Mouse (Mus musculus): ENCODE data around the gene Lgmn. TPM values are rescaled to one million over a fixed set of nuclear protein-coding genes. Genes with fewer than 3 reads are reported as not detected.

The Lgmn gene
- total RNA-seq, 2 experiments from 2014 or later = 26.2 to 27.7 TPM

GRCm38 (mm10) chr12:102395998-102396991, 43.3 kb downstream of the Lgmn start:
- intact Hi-C loops (cut with DNase I) = no loop called here
- DNase-seq = no peak

GRCm38 (mm10) chr12:102395537-102395936, 44.1 kb downstream of the Lgmn start:
- DNase-seq = no peak
- intact Hi-C loops (cut with DNase I) = no loop called here

DNA sequence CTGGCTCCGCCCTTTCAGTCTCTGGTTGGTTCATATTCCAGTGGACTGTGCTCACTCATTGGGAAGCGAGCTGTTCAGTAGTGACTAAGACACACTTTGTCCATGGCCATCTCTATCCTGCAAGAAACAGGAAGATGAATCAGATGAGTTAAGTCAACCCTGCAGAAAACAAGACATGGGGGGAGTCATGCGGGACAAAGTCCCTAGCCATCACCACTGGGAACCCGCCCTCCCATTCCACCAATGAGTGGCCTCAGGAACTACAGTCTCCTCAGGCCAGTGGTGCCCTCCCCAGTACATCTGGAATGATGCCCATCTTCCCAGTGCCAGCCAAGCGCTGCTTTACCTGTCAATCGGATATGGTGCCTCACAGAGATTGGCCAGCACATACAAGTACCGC, 45.1 kb downstream of the Lgmn start:
- no peak for DNase-seq
- intact Hi-C loops (cut with DNase I) = no loop called here

GRCm38 (mm10) chr12:102391982-102392381, 47.6 kb downstream of the Lgmn start:
- intact Hi-C loops (cut with DNase I) = loop anchor here (1.0 kb wide), 1 partner anchor 69 kb away; no protein-coding TSS in a partner anchor
- DNase-seq = no peak

GRCm38 (mm10) chr12:102391109-102391508, 48.5 kb downstream of the Lgmn start:
- intact Hi-C loops (cut with DNase I) = no loop called here

DNA sequence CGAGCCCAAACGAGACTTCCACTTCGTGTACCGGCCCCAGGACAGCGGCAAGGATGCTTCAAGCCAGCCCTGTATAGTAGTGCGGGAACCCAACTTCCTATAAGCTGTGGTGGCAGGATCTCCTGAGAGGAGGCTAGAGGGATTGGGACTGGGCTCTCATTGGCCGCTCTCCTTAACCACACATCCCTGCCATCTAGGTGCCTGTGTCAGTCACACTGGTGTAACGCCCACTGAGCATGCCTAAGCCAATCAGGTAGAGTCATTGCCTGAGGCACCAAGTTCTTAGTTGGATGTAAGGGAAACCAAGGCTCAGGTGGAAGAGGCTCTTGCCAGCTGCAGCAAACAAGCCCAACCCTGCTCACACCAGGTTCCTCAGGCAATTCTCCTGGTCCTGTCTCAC, 49.6 kb downstream of the Lgmn start:
- DNase-seq = no peak
- intact Hi-C loops (cut with DNase I) = no loop called here

More at GRCm38 (mm10) chr12:102391109-102391508, 48.5 kb downstream of the Lgmn start:
- DNase-seq = no peak

- intact Hi-C loops (cut with DNase I) = loop anchor here (5.0 kb wide), 1 partner anchor 205 kb away; no protein-coding TSS in a partner anchor
- DNase-seq = peak; percentile 76 to 78
Measured at GRCm38 (mm10) chr12:102387219-102387917, 52.2 kb downstream of the Lgmn start.

GRCm38 (mm10) chr12:102384819-102385218, 54.8 kb downstream of the Lgmn start:
- intact Hi-C loops (cut with DNase I) = loop anchor here (5.0 kb wide), 3 partner anchors 128 to 253 kb away; no protein-coding TSS in a partner anchor
- DNase-seq = no peak

DNA sequence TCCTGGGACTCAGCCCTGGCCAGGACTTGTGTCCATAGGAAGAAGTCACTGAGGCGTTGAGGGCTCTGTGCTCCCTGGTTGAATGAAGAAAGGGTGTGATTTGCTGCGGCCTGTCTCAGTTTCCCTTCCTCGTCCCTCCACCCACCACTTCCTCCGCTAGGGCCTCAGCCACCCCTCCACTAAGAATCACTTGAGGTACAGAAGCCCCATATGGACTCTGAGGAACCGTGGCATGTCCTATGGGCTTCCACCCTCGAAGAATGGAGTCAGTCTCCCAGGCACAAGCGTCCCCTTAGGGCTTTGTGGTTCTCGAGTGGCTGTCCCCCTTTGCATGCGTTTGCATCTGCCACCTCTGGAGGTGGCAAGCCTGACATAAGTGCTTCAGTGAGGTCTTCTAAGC, 56.3 kb downstream of the Lgmn start:
- no peak for DNase-seq
- intact Hi-C loops (cut with DNase I) = loop anchor here (5.0 kb wide), 2 partner anchors 126 to 251 kb away; no protein-coding TSS in a partner anchor

DNA sequence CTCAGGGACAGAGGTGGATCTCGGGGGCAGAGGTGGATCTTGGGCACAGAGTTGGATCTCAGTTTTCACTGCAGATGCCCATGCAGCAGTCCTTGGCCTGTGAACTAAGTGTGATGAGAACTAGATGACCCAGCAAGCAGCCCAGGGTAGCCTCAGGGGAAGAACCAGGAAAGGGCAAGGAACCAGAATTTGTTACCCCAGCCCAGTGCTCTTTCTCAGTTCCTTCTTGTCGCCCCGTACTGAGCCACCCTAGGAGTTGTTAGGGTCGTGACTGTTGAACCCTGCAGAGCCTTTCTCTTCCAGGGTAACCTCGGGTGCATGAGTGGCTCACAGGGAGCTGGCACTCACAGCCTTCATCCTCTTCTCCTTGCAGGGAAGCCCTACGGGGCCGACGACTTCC, 57.4 kb downstream of the Lgmn start:
- intact Hi-C loops (cut with DNase I) = loop anchor here (5.0 kb wide), 2 partner anchors 125 to 250 kb away; no protein-coding TSS in a partner anchor
- no peak for DNase-seq

- intact Hi-C loops (cut with DNase I) = no loop called here
Measured at GRCm38 (mm10) chr12:102372322-102372721, 67.3 kb downstream of the Lgmn start.

DNA sequence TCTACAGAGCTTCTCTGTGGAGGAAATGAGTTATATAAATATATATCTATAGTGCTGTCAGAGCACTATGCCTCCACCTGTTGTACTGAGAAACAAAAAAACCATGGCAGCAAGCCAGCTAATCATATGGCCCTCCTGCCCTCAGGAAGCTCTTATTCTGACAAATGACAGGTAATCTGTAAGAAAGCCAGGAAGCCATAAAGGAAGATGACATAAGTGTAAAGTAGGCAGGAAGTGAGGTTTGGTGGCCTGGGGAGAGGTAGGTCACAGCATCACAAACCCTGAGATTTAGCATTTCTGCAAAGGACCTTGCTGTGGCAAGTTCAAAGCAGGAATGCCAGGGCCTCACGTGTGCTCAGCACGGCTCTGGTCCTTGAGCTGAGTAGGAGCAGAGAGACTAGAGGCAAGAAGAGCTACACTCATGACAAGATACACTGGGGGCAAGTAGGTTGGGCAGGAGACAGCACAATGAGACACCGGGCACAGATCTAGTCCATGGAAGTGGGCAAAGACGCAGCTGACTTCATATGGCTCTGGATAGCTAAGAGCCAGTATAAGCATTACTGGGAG, 68.6 kb downstream of the Lgmn start:
- no peak for DNase-seq
- intact Hi-C loops (cut with DNase I) = no loop called here

More at GRCm38 (mm10) chr12:102372322-102372721, 67.3 kb downstream of the Lgmn start:
- DNase-seq = no peak

DNA sequence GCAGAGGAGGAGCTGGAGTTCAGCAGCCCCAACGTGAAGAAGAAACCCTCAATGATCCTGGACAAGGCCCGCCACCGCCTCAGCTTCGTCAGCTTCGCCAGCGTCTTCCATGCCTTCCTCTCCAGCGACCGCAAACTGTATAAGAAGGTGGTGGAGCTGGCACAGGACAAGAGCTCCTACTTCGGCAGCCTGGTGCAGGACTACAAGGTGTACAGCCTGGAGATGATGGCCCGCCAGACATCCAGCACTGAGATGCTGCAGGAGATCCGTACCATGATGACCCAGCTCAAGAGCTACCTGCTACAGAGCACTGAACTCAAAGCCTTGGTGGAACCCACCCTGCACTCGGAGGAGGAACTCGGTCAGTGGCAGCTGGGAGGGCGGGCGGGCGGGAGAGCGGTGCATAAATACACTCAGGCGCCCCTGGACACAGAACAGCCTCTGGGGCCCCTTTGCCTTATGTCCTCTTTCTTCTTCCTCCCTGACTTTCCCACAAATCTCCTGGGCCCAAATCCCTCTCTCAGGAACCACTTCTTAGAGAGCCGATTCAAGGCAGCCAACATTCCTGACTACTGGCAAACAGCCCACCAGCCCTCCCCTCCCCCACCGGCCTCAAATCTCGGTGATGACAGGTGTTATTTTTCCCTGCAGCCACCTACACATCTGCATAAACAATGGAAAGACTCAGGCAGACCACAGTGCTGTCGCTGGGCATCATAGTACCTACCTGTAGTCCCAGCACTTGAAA, 70.0 kb downstream of the Lgmn start:
- DNase-seq = no peak
- intact Hi-C loops (cut with DNase I) = no loop called here

DNA sequence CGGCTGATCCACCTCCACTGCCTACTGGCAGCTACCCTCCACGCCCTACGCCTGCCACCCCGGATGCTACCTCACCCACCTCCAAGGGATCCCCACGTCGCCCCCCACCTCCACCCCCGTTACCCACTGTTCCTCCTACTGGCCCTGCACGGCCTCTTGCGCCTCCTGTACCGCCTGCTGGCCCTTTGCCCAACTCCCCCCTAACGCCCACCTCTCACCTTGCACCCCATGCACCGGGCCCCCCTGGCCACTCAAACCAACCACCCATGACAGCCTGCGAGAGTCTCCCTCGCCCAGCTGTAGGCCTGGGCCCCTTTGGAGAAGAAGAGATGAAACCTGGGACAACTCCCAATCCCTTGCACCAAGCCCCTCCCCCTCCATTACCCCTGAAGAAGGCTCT, 71.1 kb downstream of the Lgmn start:
- intact Hi-C loops (cut with DNase I) = no loop called here
- DNase-seq = no peak

DNA sequence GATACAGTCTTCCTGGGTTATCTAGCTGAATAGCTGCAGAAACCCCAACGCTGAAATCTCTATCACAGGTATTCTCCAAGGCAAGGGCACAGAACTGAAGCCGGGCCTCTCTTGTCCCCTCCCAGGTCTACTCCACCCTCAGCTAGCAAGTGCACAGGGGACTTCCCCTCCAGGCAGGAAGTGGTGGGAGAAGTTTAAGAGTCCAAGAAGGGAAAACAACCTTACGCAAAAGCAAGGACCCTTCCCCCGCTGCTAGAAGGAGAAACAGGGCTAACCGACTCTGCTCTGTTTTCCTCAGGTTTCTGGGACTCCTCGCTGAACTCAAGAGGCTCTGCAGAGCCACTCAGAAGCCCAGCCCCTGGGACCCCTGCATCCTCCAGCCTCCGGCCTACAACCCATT, 71.5 kb downstream of the Lgmn start:
- intact Hi-C loops (cut with DNase I) = no loop called here
- DNase-seq = no peak

DNA sequence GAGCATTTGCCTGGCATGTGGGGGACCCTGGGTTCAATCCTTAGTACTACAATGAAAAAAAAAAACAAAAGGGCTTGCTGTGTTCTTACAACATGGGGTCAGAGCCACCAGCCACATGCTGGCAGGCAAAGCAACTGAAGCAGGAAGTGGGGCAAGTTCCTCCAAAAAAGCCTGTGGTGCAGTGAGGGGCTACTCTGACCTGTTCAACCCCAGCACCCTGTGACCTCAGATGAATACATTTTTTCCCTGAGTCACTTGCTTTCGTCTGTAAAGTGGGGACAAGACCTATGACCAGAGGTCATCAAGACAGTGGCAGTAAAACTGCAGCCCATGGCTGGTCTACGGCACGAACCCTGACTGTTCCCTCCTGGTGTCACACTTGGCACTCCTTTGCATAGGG, 72.5 kb downstream of the Lgmn start:
- DNase-seq = no peak
- intact Hi-C loops (cut with DNase I) = no loop called here

GRCm38 (mm10) chr12:102366126-102366816, 73.3 kb downstream of the Lgmn start:
- DNase-seq = no peak
- intact Hi-C loops (cut with DNase I) = no loop called here

- DNase-seq = no peak
- intact Hi-C loops (cut with DNase I) = no loop called here
Measured at GRCm38 (mm10) chr12:102365016-102365415, 74.6 kb downstream of the Lgmn start.

Data from gastrocnemius, postnatal 36 days (tissue).